Mouse (Mus musculus): Measurements from ENCODE around the gene Wdr27. TPM values are rescaled to one million over a fixed set of nuclear protein-coding genes. Genes with fewer than 3 reads are reported as not detected.

The Wdr27 gene
- polyA plus RNA-seq, 1 experiment: 3.9 TPM

DNA sequence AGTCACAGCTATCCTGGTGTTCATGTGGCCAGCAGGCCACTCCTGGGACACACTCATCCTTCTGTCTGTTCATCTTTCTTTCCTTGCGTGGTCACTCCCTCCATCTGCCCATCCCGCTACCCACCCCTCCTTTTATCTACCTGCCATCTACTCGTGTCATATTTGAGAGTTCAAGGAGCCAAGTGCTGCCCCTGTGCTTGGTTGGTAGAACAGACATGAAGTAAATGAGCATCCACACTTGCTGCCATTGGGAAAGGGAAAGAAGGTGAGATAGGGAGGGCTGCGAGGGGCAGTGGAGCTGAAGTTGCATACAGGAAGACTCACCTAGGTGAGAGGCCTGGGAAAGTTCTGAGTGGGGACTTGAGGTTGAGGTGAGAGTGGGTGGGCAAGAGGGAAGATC lies 28.6 kb downstream of the Wdr27 start:
- no peak for TF ChIP-seq POLR2A (IDR thresholded peaks at IDR 0.05; ENCODE audit: borderline replicate concordance, control insufficient read depth, low read depth, low read length)
- no peak for TF ChIP-seq CTCF (IDR thresholded peaks at IDR 0.05; ENCODE audit: control insufficient read depth, insufficient read depth, low read length)
- H3K4me1 ChIP-seq (ENCODE audit: control insufficient read depth, insufficient read depth, low read length): no peaks in the 10 kb centered on the region
- WGBS: 85% methylated on average over 4 of the region's 4 CpGs
- H3K4me3 ChIP-seq (replicated peaks; ENCODE audit: control insufficient read depth, low read depth, low read length): no peak overlapping the region
- no peak overlapping the region for H3K27ac ChIP-seq (ENCODE audit: control insufficient read depth, insufficient read depth, low read depth, low read length, poor library complexity)

DNA sequence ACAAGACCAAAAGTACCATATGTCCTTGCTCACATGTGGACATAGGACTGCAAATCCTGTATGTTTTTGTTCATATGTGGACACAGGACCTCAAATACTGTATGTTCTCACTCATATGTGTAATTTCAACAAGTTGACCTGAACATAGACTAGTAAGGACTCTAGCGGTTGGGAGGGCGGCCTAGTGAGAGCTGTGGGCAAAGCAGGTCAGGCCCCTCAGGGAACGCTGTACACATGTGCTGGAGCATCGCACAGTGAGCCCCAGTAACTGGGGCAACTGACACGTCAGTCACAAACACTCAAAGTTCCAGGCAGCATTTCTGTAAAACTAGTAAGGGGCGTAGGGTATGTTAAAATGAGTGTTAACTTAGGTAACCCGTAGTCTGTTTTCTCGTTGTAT lies 30.0 kb downstream of the Wdr27 start:
- WGBS: 84% methylated on average over 8 of the region's 8 CpGs
- no peak overlapping the region for H3K4me3 ChIP-seq (replicated peaks; ENCODE audit: control insufficient read depth, low read depth, low read length)
- H3K27ac ChIP-seq (ENCODE audit: control insufficient read depth, insufficient read depth, low read depth, low read length, poor library complexity): no peak overlapping the region
- H3K4me1 ChIP-seq (ENCODE audit: control insufficient read depth, insufficient read depth, low read length): no peaks in the 10 kb centered on the region
- TF ChIP-seq CTCF (IDR thresholded peaks at IDR 0.05; ENCODE audit: control insufficient read depth, insufficient read depth, low read length): no peak

DNA sequence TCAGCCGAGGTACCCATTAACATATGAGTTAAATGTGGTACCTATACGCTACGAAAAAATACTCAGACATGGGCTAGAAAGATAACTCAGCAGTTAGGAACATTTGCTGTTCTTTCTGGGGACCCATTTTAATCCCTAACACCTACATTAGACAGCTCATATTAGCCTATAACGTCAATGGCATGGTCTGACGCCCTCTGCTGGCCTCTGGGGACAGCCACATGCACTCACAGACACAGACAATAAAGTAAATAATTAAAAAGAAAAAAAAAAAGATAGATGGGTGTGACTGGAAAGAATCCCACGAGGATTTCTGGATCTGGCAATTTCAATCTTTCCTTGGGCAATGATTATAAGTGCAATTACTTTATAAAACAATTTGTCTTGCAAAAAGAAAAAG lies 30.5 kb downstream of the Wdr27 start:
- WGBS: 53% methylated on average over 6 of the region's 6 CpGs
- TF ChIP-seq CTCF (IDR thresholded peaks at IDR 0.05; ENCODE audit: control insufficient read depth, insufficient read depth, low read length) (peak; percentile 28; the same call in 1 of the 2 replicates), POLR2A (IDR thresholded peaks at IDR 0.05; ENCODE audit: borderline replicate concordance, control insufficient read depth, low read depth, low read length) (no peak)
- Histone ChIP-seq H3K27ac (ENCODE audit: control insufficient read depth, insufficient read depth, low read depth, low read length, poor library complexity) (no peak overlapping the region), H3K4me1 (ENCODE audit: control insufficient read depth, insufficient read depth, low read length) (no peaks in the 10 kb centered on the region), H3K4me3 (replicated peaks; ENCODE audit: control insufficient read depth, low read depth, low read length) (no peak overlapping the region)

DNA sequence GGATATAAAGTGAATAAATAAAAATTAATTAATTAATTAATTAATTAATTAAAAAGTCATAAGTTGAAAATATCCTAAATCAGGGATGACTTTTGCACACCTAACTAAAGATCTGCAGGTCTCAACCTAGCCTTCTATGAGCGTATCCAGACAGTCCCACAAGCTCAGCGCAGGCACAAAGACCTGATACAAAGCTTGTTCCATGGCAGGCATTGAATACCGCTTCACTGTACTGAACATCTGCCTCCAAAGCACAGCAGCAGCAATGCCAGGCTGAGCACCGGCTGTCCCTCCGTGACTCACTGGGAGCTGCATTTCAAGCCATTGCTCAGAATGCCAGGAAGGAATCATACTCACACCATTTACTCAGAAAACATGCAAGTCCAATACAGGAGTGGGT lies 32.2 kb downstream of the Wdr27 start:
- Histone ChIP-seq H3K27ac (ENCODE audit: control insufficient read depth, insufficient read depth, low read depth, low read length, poor library complexity) (no peak overlapping the region), H3K4me1 (ENCODE audit: control insufficient read depth, insufficient read depth, low read length) (no peaks in the 10 kb centered on the region), H3K4me3 (replicated peaks; ENCODE audit: control insufficient read depth, low read depth, low read length) (no peak overlapping the region)
- TF ChIP-seq CTCF (IDR thresholded peaks at IDR 0.05; ENCODE audit: control insufficient read depth, insufficient read depth, low read length) (no peak), POLR2A (IDR thresholded peaks at IDR 0.05; ENCODE audit: borderline replicate concordance, control insufficient read depth, low read depth, low read length) (no peak)
- 88% methylated on average over 5 of the region's 5 CpGs for WGBS

DNA sequence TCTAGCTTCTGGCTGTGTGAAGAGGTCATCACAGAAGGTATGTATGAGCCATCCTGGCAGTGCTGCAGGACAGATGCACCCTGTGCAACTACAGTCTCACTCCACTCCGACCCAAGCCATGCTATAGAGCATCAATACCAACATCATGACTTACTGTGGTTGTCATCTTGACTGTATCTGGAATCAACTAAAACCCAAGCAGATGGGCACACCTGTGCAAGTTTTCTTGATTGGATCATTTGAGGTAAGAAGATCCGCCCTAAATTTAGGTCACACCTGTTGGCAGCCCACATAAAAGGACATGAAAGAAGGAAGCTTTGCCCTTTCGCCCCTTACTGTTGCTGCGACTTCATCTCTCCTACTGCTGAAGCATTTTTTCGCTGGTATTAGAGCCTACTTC lies 33.6 kb downstream of the Wdr27 start:
- no peak overlapping the region for H3K4me3 ChIP-seq (replicated peaks; ENCODE audit: control insufficient read depth, low read depth, low read length)
- TF ChIP-seq POLR2A (IDR thresholded peaks at IDR 0.05; ENCODE audit: borderline replicate concordance, control insufficient read depth, low read depth, low read length) (no peak), CTCF (IDR thresholded peaks at IDR 0.05; ENCODE audit: control insufficient read depth, insufficient read depth, low read length) (no peak)
- no peaks in the 10 kb centered on the region for H3K4me1 ChIP-seq (ENCODE audit: control insufficient read depth, insufficient read depth, low read length)
- WGBS: 76% methylated on average over 5 of the region's 5 CpGs
- no peak overlapping the region for H3K27ac ChIP-seq (ENCODE audit: control insufficient read depth, insufficient read depth, low read depth, low read length, poor library complexity)

DNA sequence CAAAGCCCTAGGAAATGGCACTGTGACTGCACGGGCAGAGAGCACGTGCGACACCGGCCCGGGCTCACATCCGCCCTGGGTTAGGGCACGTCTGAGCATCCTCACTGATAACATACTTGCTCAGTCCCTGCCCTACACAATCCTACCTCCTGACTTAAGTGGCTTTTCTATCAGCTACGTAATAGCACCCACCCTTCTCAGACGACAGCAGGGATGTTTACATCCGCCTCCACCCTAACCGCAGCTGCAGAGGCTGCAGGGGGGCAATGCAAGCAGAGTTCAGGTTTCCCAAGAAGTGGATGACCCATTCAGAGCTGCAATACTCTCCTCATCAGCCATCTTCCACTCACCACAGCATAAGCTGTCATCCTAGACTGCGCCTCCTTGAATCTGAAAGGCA lies 35.8 kb downstream of the Wdr27 start:
- 85% methylated on average over 12 of the region's 12 CpGs for WGBS
- H3K27ac ChIP-seq (ENCODE audit: control insufficient read depth, insufficient read depth, low read depth, low read length, poor library complexity): no peak overlapping the region
- H3K4me1 ChIP-seq (ENCODE audit: control insufficient read depth, insufficient read depth, low read length): no peaks in the 10 kb centered on the region
- no peak overlapping the region for H3K4me3 ChIP-seq (replicated peaks; ENCODE audit: control insufficient read depth, low read depth, low read length)
- TF ChIP-seq CTCF (IDR thresholded peaks at IDR 0.05; ENCODE audit: control insufficient read depth, insufficient read depth, low read length): no peak
- no peak for TF ChIP-seq POLR2A (IDR thresholded peaks at IDR 0.05; ENCODE audit: borderline replicate concordance, control insufficient read depth, low read depth, low read length)

DNA sequence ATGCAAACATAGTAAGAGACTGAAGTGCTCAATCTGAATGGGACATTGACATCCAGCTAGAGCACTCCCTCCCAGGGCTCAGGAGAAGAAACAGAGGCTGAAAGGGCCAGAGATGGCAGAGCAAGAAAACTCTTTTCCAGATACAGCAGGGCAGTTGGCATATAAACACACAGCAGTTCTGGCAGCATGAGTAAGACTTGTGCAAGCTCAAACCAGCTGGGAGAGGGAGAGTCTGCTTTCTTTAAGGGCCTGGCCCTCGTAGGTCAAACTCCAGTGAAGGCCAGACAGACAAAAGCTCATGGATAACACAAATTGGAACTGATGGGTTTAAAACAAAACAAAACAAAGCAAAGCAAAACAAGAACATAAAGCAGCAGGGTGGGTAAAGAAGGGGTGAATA lies 36.3 kb downstream of the Wdr27 start:
- Histone ChIP-seq H3K4me3 (replicated peaks; ENCODE audit: control insufficient read depth, low read depth, low read length) (no peak overlapping the region), H3K4me1 (ENCODE audit: control insufficient read depth, insufficient read depth, low read length) (no peaks in the 10 kb centered on the region), H3K27ac (ENCODE audit: control insufficient read depth, insufficient read depth, low read depth, low read length, poor library complexity) (no peak overlapping the region)
- WGBS: 56% methylated on average over 1 of the region's 1 CpGs
- TF ChIP-seq CTCF (IDR thresholded peaks at IDR 0.05; ENCODE audit: control insufficient read depth, insufficient read depth, low read length): no peak
- no peak for TF ChIP-seq POLR2A (IDR thresholded peaks at IDR 0.05; ENCODE audit: borderline replicate concordance, control insufficient read depth, low read depth, low read length)

DNA sequence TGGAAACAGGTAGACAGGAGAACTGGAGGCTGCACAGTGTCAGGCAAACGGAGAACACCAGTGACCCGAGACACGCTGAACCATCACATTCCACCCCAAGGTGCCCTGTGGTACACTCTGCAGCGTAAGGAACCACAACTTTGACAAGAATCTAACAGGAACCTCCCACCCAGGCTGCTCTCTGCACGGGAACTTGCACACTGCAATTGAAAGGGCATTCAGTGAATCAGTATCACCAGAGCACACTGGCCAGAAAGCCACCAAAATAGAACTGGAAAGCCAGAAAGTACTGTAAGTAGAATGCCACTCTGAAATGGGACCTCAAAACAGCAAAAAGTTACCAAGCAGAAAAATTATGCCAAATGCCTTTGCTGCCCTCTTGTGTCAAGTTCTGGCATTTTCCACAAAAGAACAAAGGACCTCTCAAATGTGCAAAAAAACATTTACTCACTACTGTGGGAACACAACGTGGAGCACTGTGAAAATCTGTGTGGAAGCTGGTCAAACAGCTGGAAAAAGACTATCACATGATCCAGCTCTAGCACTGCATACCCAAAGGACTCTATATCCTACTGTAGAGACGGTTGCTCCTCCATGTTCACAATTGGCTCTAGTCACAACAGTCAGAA lies 38.2 kb downstream of the Wdr27 start:
- no peak overlapping the region for H3K27ac ChIP-seq (ENCODE audit: control insufficient read depth, insufficient read depth, low read depth, low read length, poor library complexity)
- TF ChIP-seq POLR2A (IDR thresholded peaks at IDR 0.05; ENCODE audit: borderline replicate concordance, control insufficient read depth, low read depth, low read length): no peak
- no peak for TF ChIP-seq CTCF (IDR thresholded peaks at IDR 0.05; ENCODE audit: control insufficient read depth, insufficient read depth, low read length)
- no peaks in the 10 kb centered on the region for H3K4me1 ChIP-seq (ENCODE audit: control insufficient read depth, insufficient read depth, low read length)
- WGBS: 26% methylated on average over 7 of the region's 7 CpGs
- H3K4me3 ChIP-seq (replicated peaks; ENCODE audit: control insufficient read depth, low read depth, low read length): no peak overlapping the region

DNA sequence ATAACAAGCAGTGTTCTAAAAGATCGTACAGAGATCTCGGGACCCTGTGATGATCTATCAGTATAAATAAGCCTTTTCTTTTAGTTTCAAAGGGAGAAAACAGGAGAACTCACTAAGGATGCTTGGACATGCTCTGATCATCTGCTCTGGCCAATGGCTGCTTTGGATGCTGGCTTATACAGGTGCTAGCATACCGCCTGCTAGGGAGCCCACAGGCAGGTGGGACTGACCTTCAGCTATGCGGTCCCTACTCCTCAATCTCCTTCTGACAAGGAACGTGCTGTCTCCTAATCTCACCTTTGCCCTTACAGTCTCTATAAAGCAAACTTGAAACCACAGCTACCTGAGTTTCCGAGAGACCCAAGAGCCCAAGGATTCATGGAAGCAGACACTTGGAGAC lies 38.8 kb downstream of the Wdr27 start:
- 83% methylated on average over 6 of the region's 6 CpGs for WGBS
- Histone ChIP-seq H3K4me3 (replicated peaks; ENCODE audit: control insufficient read depth, low read depth, low read length) (no peak overlapping the region), H3K4me1 (ENCODE audit: control insufficient read depth, insufficient read depth, low read length) (no peaks in the 10 kb centered on the region), H3K27ac (ENCODE audit: control insufficient read depth, insufficient read depth, low read depth, low read length, poor library complexity) (no peak overlapping the region)
- TF ChIP-seq POLR2A (IDR thresholded peaks at IDR 0.05; ENCODE audit: borderline replicate concordance, control insufficient read depth, low read depth, low read length): no peak
- TF ChIP-seq CTCF (IDR thresholded peaks at IDR 0.05; ENCODE audit: control insufficient read depth, insufficient read depth, low read length): no peak
